ENCODE assay signal across 28 mouse cellular contexts in the genomic region with DNA sequence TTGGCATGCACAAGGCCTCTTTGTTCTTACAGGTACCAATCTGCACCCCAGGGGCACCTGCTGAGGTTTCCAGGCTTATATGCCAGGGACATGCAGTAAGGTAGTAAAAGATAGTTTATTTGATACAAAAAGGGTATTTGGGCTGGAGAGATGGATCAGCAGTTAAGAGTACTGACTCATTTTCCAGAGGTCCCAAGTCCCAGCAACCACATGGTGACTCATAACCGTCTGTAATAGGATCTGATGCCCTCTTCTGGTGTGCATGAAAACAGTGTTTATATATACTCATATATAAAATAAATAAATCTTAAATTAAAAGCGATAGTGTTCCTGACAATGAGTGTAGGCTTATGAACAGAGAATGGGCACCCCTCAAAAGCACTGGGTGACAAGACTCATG. TPM values are rescaled to one million over a fixed set of nuclear protein-coding genes. Genes with fewer than 3 reads are reported as not detected.
DNase-seq lines count a peak whose midpoint lies in the region; ATAC-seq and TF ChIP-seq lines count a peak whose summit lies in the region.
"Had no signal": no experiment of that assay in that cellular context is flagged by ENCODE, and none has a peak within 500 bp of the region (broad histone marks: within the 10 kb centered on the region; RNA-seq: fewer than 3 reads in every experiment).

No protein-coding gene starts in this region.

- TF ChIP-seq EP300 in ES-Bruce4 (IDR thresholded peaks at IDR 0.05; ENCODE audit: insufficient read depth, low read depth, low read length), result no peak

- ATAC-seq in intestine, embryonic 16.5 days, result no peak
- ATAC-seq: forebrain, embryonic 16.5 days; hindbrain, embryonic 16.5 days; inflammation-experienced regulatory T-cells, adult 6 months had no signal

- peaks cover 3% of the 10 kb centered on the region for H3K4me1 ChIP-seq in ES-Bruce4 (ENCODE audit: control insufficient read depth, insufficient read depth, low read length)
- H3K4me1 ChIP-seq in embryonic fibroblast, embryonic 13.5 days (ENCODE audit: control insufficient read depth, insufficient read depth, low read length), result peaks cover 11% of the 10 kb centered on the region
- peaks cover 19% of the 10 kb centered on the region for H3K4me1 ChIP-seq in intestine, embryonic 16.5 days (ENCODE audit: control insufficient read depth, insufficient read depth, low read length)

- H3K27ac ChIP-seq in layer of hippocampus, adult 2 months, result no peak overlapping the region
- peak overlapping the region; percentile 31; the same call in 1 of the 2 replicates for H3K27ac ChIP-seq in ES-Bruce4 (ENCODE audit: insufficient read depth, low read length)
- peak overlapping the region; percentile 66 for H3K27ac ChIP-seq in embryonic fibroblast, embryonic 13.5 days (ENCODE audit: insufficient read depth, low read length)
- H3K27ac ChIP-seq in intestine, embryonic 16.5 days (ENCODE audit: low read length), result no peak overlapping the region
- H3K27ac ChIP-seq: embryonic facial prominence, embryonic 10.5 days; forebrain, embryonic 12.5 days; heart, embryonic 10.5 days; hindbrain, embryonic 12.5 days had no signal

- TF ChIP-seq CTCF in layer of hippocampus, adult 2 months (conservative IDR thresholded peaks at IDR 0.05), result peak; percentile 14; the same call in 1 of the 2 replicates
- no peak for TF ChIP-seq CTCF in ES-Bruce4 (IDR thresholded peaks at IDR 0.05; ENCODE audit: low read depth, low read length)
- TF ChIP-seq CTCF in embryonic fibroblast, embryonic 13.5 days (IDR thresholded peaks at IDR 0.05; ENCODE audit: borderline replicate concordance, insufficient read depth, low read length), result no peak

- H3K36me3 ChIP-seq in ES-Bruce4 (ENCODE audit: control insufficient read depth, insufficient read depth, low read length, poor library complexity, severe bottlenecking), result peaks cover 43% of the 10 kb centered on the region
- no peaks in the 10 kb centered on the region for H3K36me3 ChIP-seq in intestine, embryonic 16.5 days (ENCODE audit: control insufficient read depth, insufficient read depth, low read length)

- no peak overlapping the region for H3K4me3 ChIP-seq in layer of hippocampus, adult 2 months
- 0 out of 2 replicates have a peak overlapping the region, but pooled peaks have one; percentile 10 for H3K4me3 ChIP-seq in ES-Bruce4 (ENCODE audit: low read depth, low read length)
- no peak overlapping the region for H3K4me3 ChIP-seq in embryonic fibroblast, embryonic 13.5 days (ENCODE audit: insufficient read depth, low read length)
- no peak overlapping the region for H3K4me3 ChIP-seq in intestine, embryonic 16.5 days (ENCODE audit: low read length)
- H3K4me3 ChIP-seq: embryonic facial prominence, embryonic 10.5 days; forebrain, embryonic 12.5 days; heart, embryonic 10.5 days; hindbrain, embryonic 12.5 days had no signal

- no peak for TF ChIP-seq POLR2A in ES-Bruce4 (IDR thresholded peaks at IDR 0.05; ENCODE audit: insufficient read depth, low read length)
- no peak for TF ChIP-seq POLR2A in embryonic fibroblast, embryonic 13.5 days (IDR thresholded peaks at IDR 0.05; ENCODE audit: low read depth, low read length)

- H3K9me3 ChIP-seq in ES-Bruce4 (replicated peaks; ENCODE audit: control insufficient read depth, insufficient read depth, low read length, poor library complexity, severe bottlenecking), result no peaks in the 10 kb centered on the region
- no peaks in the 10 kb centered on the region; the same call in 1 of the 2 replicates for H3K9me3 ChIP-seq in intestine, embryonic 16.5 days (ENCODE audit: control insufficient read depth, low read length)
- H3K9me3 ChIP-seq: embryonic facial prominence, embryonic 10.5 days; forebrain, embryonic 12.5 days; heart, embryonic 10.5 days; hindbrain, embryonic 12.5 days had no signal

- WGBS in intestine, embryonic 16.5 days, result 81% methylated on average over 2 of the region's 2 CpGs

- no peaks in the 10 kb centered on the region for H3K27me3 ChIP-seq in ES-Bruce4 (ENCODE audit: control insufficient read depth, insufficient read depth, low read length, poor library complexity, severe bottlenecking)
- no peaks in the 10 kb centered on the region for H3K27me3 ChIP-seq in intestine, embryonic 16.5 days (replicated peaks; ENCODE audit: control insufficient read depth, insufficient read depth, low read length)
- H3K27me3 ChIP-seq: forebrain, embryonic 12.5 days; hindbrain, embryonic 12.5 days had no signal

- H3K9ac ChIP-seq in ES-Bruce4 (ENCODE audit: low read depth, poor library complexity, severe bottlenecking), result peak overlapping the region; percentile 64
- H3K9ac ChIP-seq in intestine, embryonic 16.5 days (ENCODE audit: low read depth, low read length), result no peak overlapping the region
- H3K9ac ChIP-seq: forebrain, embryonic 12.5 days; hindbrain, embryonic 12.5 days had no signal

- no peak for DNase-seq in layer of hippocampus, adult 2 months (ENCODE audit: low spot score in 2 of 2)
- DNase-seq in layer of hippocampus, postnatal 36 days, result no peak
- DNase-seq in 3134 (ENCODE audit: extremely low read depth, insufficient read length, low spot score), result peak; percentile 71
- DNase-seq in right cerebral cortex, postnatal 14 days, result no peak
- DNase-seq in cerebellum, adult 9-10 months, result no peak
- DNase-seq: adrenal gland, adult 8-10 months; cerebellum, adult 11 months; cerebellum, adult 8-10 months; cerebellum, postnatal 25 days; gastrocnemius, postnatal 10 days; heart, adult 18-20 months; heart, postnatal 10 days; heart, postnatal 4 days had no signal

- H3K4me2 ChIP-seq in intestine, embryonic 16.5 days (ENCODE audit: low read depth, low read length), result no peak overlapping the region
- H3K4me2 ChIP-seq: forebrain, embryonic 12.5 days; hindbrain, embryonic 12.5 days had no signal

RNA-seq across cellular contexts. Expression of a gene that starts 2.9 kb away (rescaled TPM):
- 10 to 100 TPM; 35.4 to 36.1 TPM for total RNA-seq in layer of hippocampus, adult 2 months (2021)
- 10 to 100 TPM; 39.2 to 41.7 TPM for total RNA-seq in layer of hippocampus, postnatal 36 days (2021)
- 108 and 115 TPM in 2 replicates for polyA plus RNA-seq in ES-Bruce4 (2011; ENCODE audit: insufficient read depth, insufficient read length, low read depth, missing spikeins)
- 102 and 115 TPM in 2 replicates for polyA plus RNA-seq in embryonic fibroblast, embryonic 13.5 days (2011; ENCODE audit: insufficient read length, low read depth, missing spikeins)
- polyA plus RNA-seq in intestine, embryonic 16.5 days (2015; fragmentation: Nextera tagmentation; extraction: Ambion mirVana), result 177 and 178 TPM in 2 replicates

RNA-seq across cellular contexts. Expression of a gene that starts 23.3 kb away (rescaled TPM):
- total RNA-seq in layer of hippocampus, adult 2 months (2021), result 10 to 100 TPM; 25.2 to 25.4 TPM
- 10 to 100 TPM; 22.3 to 27.6 TPM for total RNA-seq in layer of hippocampus, postnatal 36 days (2021)
- polyA plus RNA-seq in ES-Bruce4 (2011; ENCODE audit: insufficient read depth, insufficient read length, low read depth, missing spikeins), result 280 and 293 TPM in 2 replicates
- polyA plus RNA-seq in embryonic fibroblast, embryonic 13.5 days (2011; ENCODE audit: insufficient read length, low read depth, missing spikeins), result 1,203 and 1,448 TPM in 2 replicates
- 510 and 538 TPM in 2 replicates for polyA plus RNA-seq in intestine, embryonic 16.5 days (2015; fragmentation: Nextera tagmentation; extraction: Ambion mirVana)

RNA-seq across cellular contexts. Expression of a gene that starts 31.3 kb away (rescaled TPM):
- under 1 TPM; 0.20 to 0.25 TPM for total RNA-seq in layer of hippocampus, adult 2 months (2021)
- total RNA-seq in layer of hippocampus, postnatal 36 days (2021), result not detected
- 0.49 TPM in 1 of 2 replicates, not detected in the other for polyA plus RNA-seq in ES-Bruce4 (2011; ENCODE audit: insufficient read depth, insufficient read length, low read depth, missing spikeins)
- not detected in 2 replicates for polyA plus RNA-seq in embryonic fibroblast, embryonic 13.5 days (2011; ENCODE audit: insufficient read length, low read depth, missing spikeins)
- polyA plus RNA-seq in intestine, embryonic 16.5 days (2015; fragmentation: Nextera tagmentation; extraction: Ambion mirVana), result 2.5 and 2.7 TPM in 2 replicates
- total RNA-seq: adrenal gland, postnatal 4 days; gastrocnemius, postnatal 10 days; gastrocnemius, postnatal 4 days; heart, postnatal 10 days had no signal
- polyA plus RNA-seq: embryonic facial prominence, embryonic 10.5 days; forebrain, embryonic 12.5 days; forebrain, embryonic 16.5 days; heart, embryonic 14.5 days; hindbrain, embryonic 12.5 days; hindbrain, embryonic 16.5 days had no signal

RNA-seq across cellular contexts. Expression of a gene that starts 51.3 kb away (rescaled TPM):
- not detected for total RNA-seq in layer of hippocampus, adult 2 months (2021)
- not detected for total RNA-seq in layer of hippocampus, postnatal 36 days (2021)
- 0.37 and 0.53 TPM in 2 replicates for polyA plus RNA-seq in ES-Bruce4 (2011; ENCODE audit: insufficient read depth, insufficient read length, low read depth, missing spikeins)
- 0.40 TPM in 1 of 2 replicates, not detected in the other for polyA plus RNA-seq in embryonic fibroblast, embryonic 13.5 days (2011; ENCODE audit: insufficient read length, low read depth, missing spikeins)
- 0.13 TPM in 1 of 2 replicates, not detected in the other for polyA plus RNA-seq in intestine, embryonic 16.5 days (2015; fragmentation: Nextera tagmentation; extraction: Ambion mirVana)
- total RNA-seq: adrenal gland, adult 8-10 months; adrenal gland, postnatal 4 days; gastrocnemius, postnatal 10 days; gastrocnemius, postnatal 4 days; heart, adult 18-20 months; heart, postnatal 10 days; heart, postnatal 4 days had no signal
- polyA plus RNA-seq: brain, embryonic 14.5 days; embryonic facial prominence, embryonic 10.5 days; forebrain, embryonic 16.5 days; heart, embryonic 10.5 days; heart, embryonic 14.5 days; hindbrain, embryonic 12.5 days had no signal

RNA-seq across cellular contexts. Expression of a gene that starts 54.5 kb away (rescaled TPM):
- total RNA-seq in layer of hippocampus, adult 2 months (2021), result not detected
- under 1 TPM in 1 of 2 experiments, not detected in 1; 0.48 TPM for total RNA-seq in layer of hippocampus, postnatal 36 days (2021)
- polyA plus RNA-seq in ES-Bruce4 (2011; ENCODE audit: insufficient read depth, insufficient read length, low read depth, missing spikeins), result not detected in 2 replicates
- polyA plus RNA-seq in embryonic fibroblast, embryonic 13.5 days (2011; ENCODE audit: insufficient read length, low read depth, missing spikeins), result not detected in 2 replicates
- not detected in 2 replicates for polyA plus RNA-seq in intestine, embryonic 16.5 days (2015; fragmentation: Nextera tagmentation; extraction: Ambion mirVana)
- total RNA-seq: adrenal gland, postnatal 4 days; gastrocnemius, postnatal 10 days; gastrocnemius, postnatal 4 days; heart, postnatal 10 days; heart, postnatal 4 days had no signal
- polyA plus RNA-seq: brain, embryonic 14.5 days; embryonic facial prominence, embryonic 10.5 days; embryonic facial prominence, embryonic 14.5 days; forebrain, embryonic 12.5 days; forebrain, embryonic 16.5 days; heart, embryonic 10.5 days; heart, embryonic 14.5 days; hindbrain, embryonic 12.5 days; hindbrain, embryonic 16.5 days had no signal

Comparison
In these comparisons a context has a peak if more than half of its experiments do, and no peak if none do; other contexts are left out.
1. H3K27ac ChIP-seq: peak in ES-Bruce4 (single experiment) and embryonic fibroblast, embryonic 13.5 days (single experiment); none in layer of hippocampus, adult 2 months (single experiment) and intestine, embryonic 16.5 days (single experiment).